Mouse (Mus musculus): ENCODE data around the gene Il34.

Gene Il34

GRCm38 (mm10) chr8:110779924-110780718 lies 25.6 kb downstream of the Il34 start:
- DNase-seq (ENCODE audit: extremely low spot score, low read depth, low spot score) = no peak

GRCm38 (mm10) chr8:110776335-110776734 lies 29.4 kb downstream of the Il34 start:
- DNase-seq (ENCODE audit: extremely low spot score, low read depth, low spot score) = no peak

GRCm38 (mm10) chr8:110775721-110776120 lies 30.0 kb downstream of the Il34 start:
- DNase-seq (ENCODE audit: extremely low spot score, low read depth, low spot score) = no peak

GRCm38 (mm10) chr8:110775316-110775715 lies 30.4 kb downstream of the Il34 start:
- no peak for DNase-seq (ENCODE audit: extremely low spot score, low read depth, low spot score)

- DNase-seq (ENCODE audit: extremely low spot score, low read depth, low spot score) = no peak
These were observed 31.0 kb downstream of the Il34 start for GRCm38 (mm10) chr8:110774725-110775124.

GRCm38 (mm10) chr8:110774047-110774446 lies 31.7 kb downstream of the Il34 start:
- DNase-seq (ENCODE audit: extremely low spot score, low read depth, low spot score) = no peak

- no peak for DNase-seq (ENCODE audit: extremely low spot score, low read depth, low spot score)
These were observed 33.3 kb downstream of the Il34 start for GRCm38 (mm10) chr8:110772452-110772851.

- no peak for DNase-seq (ENCODE audit: extremely low spot score, low read depth, low spot score)
These were observed 38.5 kb downstream of the Il34 start for GRCm38 (mm10) chr8:110767261-110767660.

- DNase-seq (ENCODE audit: extremely low spot score, low read depth, low spot score) = no peak
These were observed 41.1 kb downstream of the Il34 start for GRCm38 (mm10) chr8:110764671-110765070.

GRCm38 (mm10) chr8:110761988-110762387 lies 43.7 kb downstream of the Il34 start:
- no peak for DNase-seq (ENCODE audit: extremely low spot score, low read depth, low spot score)

- no peak for DNase-seq (ENCODE audit: extremely low spot score, low read depth, low spot score)
These were observed 44.5 kb downstream of the Il34 start for GRCm38 (mm10) chr8:110761185-110761584.

GRCm38 (mm10) chr8:110760280-110760940 lies 45.3 kb downstream of the Il34 start:
- DNase-seq (ENCODE audit: extremely low spot score, low read depth, low spot score) = no peak

GRCm38 (mm10) chr8:110756196-110756595 lies 49.5 kb downstream of the Il34 start:
- DNase-seq (ENCODE audit: extremely low spot score, low read depth, low spot score) = no peak

GRCm38 (mm10) chr8:110755511-110756170 lies 50.1 kb downstream of the Il34 start:
- no peak for DNase-seq (ENCODE audit: extremely low spot score, low read depth, low spot score)

GRCm38 (mm10) chr8:110754713-110755112 lies 51.0 kb downstream of the Il34 start:
- DNase-seq (ENCODE audit: extremely low spot score, low read depth, low spot score) = no peak

GRCm38 (mm10) chr8:110751490-110751889 lies 54.2 kb downstream of the Il34 start:
- DNase-seq (ENCODE audit: extremely low spot score, low read depth, low spot score) = no peak

GRCm38 (mm10) chr8:110750269-110750668 lies 55.5 kb downstream of the Il34 start:
- no peak for DNase-seq (ENCODE audit: extremely low spot score, low read depth, low spot score)

- DNase-seq (ENCODE audit: extremely low spot score, low read depth, low spot score) = peak; percentile 92
These were observed 56.1 kb downstream of the Il34 start for GRCm38 (mm10) chr8:110749500-110750170.

GRCm38 (mm10) chr8:110746661-110747060 lies 59.1 kb downstream of the Il34 start:
- no peak for DNase-seq (ENCODE audit: extremely low spot score, low read depth, low spot score)

GRCm38 (mm10) chr8:110745162-110745561 lies 60.6 kb downstream of the Il34 start:
- DNase-seq (ENCODE audit: extremely low spot score, low read depth, low spot score) = no peak

GRCm38 (mm10) chr8:110742452-110742818 lies 63.3 kb downstream of the Il34 start:
- no peak for DNase-seq (ENCODE audit: extremely low spot score, low read depth, low spot score)
